ENCODE assay signal across 14 mouse cellular contexts in the genomic region with DNA sequence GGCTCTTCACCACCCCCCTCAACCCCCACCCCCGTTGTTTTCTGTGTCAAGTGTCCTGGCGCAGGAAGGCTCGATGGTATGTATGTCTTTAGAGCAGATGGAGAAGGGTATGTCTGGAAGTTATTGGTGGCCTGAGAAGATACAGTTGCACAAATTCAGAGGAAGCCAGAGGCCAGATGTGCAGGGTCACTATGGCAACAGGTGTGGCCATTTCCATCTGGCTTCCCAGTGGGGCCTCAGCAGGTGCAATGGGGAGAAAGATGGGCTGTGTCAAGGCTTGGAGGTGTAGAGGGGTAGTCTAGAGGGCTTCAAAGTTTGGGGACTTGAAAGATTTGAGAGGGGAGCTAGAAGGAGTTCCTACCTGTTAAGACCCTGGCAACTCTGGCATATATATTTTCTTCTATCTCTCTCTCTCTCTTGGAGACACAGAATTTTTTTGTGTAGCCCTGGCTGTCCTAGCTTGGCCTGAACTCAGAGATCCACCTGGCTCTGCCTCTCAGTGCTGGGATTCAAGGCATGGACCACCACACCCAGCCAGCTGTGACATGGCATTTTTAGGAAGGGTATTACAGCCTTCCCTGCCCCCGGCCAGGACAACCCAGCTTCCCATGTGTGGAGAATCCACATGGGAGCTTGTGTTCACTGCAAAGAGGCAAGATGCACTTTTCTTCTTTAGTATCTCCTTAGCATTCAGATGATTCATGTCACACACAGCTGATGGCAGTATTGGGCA.
DNase-seq lines count a peak whose midpoint lies in the region; ATAC-seq lines count a peak whose summit lies in the region.
"Had no signal": no experiment of that assay in that cellular context is flagged by ENCODE, and none has a peak within 500 bp of the region (broad histone marks: within the 10 kb centered on the region; RNA-seq: fewer than 3 reads in every experiment).

No protein-coding gene starts in this region.

- H3K36me3 ChIP-seq in kidney, embryonic 15.5 days: no peaks in the 10 kb centered on the region
- no peaks in the 10 kb centered on the region for H3K36me3 ChIP-seq in neural tube, embryonic 12.5 days
- H3K36me3 ChIP-seq: lung, embryonic 15.5 days had no signal

- peak; percentile 75 for DNase-seq in heart, adult 11 months
- DNase-seq in heart, adult 18-20 months: no peak
- no peak for DNase-seq in kidney, postnatal 10 days
- DNase-seq in forelimb bud, embryonic 11.5 days (ENCODE audit: low read depth, low spot score): peak; percentile 24
- no peak for DNase-seq in lung, postnatal 36 days
- no peak for DNase-seq in urinary bladder, adult 18-20 months (ENCODE audit: low spot score in 2 of 2)
- DNase-seq: B cell, adult 2 months; cerebellum, adult 11-12 months; kidney, adult 11 months had no signal

- no peak overlapping the region for H3K27ac ChIP-seq in kidney, embryonic 15.5 days
- H3K27ac ChIP-seq in neural tube, embryonic 12.5 days: no peak overlapping the region
- H3K27ac ChIP-seq: layer of hippocampus, adult 2 months; lung, embryonic 15.5 days had no signal

- H3K4me2 ChIP-seq in kidney, embryonic 15.5 days: peak overlapping the region; percentile 42
- peak overlapping the region; percentile 32 for H3K4me2 ChIP-seq in neural tube, embryonic 12.5 days (replicated peaks)

- peaks cover 32% of the 10 kb centered on the region for H3K4me1 ChIP-seq in kidney, embryonic 15.5 days
- peaks cover 56% of the 10 kb centered on the region for H3K4me1 ChIP-seq in neural tube, embryonic 12.5 days
- H3K4me1 ChIP-seq: megakaryocyte, embryonic 14.5 days had no signal

- H3K9ac ChIP-seq in kidney, embryonic 15.5 days: no peak overlapping the region
- no peak overlapping the region for H3K9ac ChIP-seq in neural tube, embryonic 12.5 days
- H3K9ac ChIP-seq: lung, embryonic 15.5 days had no signal

- H3K9me3 ChIP-seq in kidney, embryonic 15.5 days (replicated peaks): no peaks in the 10 kb centered on the region
- no peaks in the 10 kb centered on the region for H3K9me3 ChIP-seq in neural tube, embryonic 12.5 days
- H3K9me3 ChIP-seq: lung, embryonic 15.5 days; megakaryocyte, embryonic 14.5 days had no signal

- peak; percentile 2; the same call in 1 of the 2 replicates for ATAC-seq in kidney, embryonic 15.5 days (replicated peaks; ENCODE audit: low FRiP score)
- ATAC-seq in neural tube, embryonic 12.5 days (ENCODE audit: low FRiP score, low read depth): no peak

- WGBS in kidney, embryonic 15.5 days: 41% methylated on average over 4 of the region's 4 CpGs
- 24% methylated on average over 4 of the region's 4 CpGs for WGBS in neural tube, embryonic 12.5 days

- no peak overlapping the region for H3K4me3 ChIP-seq in kidney, embryonic 15.5 days (replicated peaks)
- no peak overlapping the region for H3K4me3 ChIP-seq in neural tube, embryonic 12.5 days
- H3K4me3 ChIP-seq: layer of hippocampus, adult 2 months; lung, embryonic 15.5 days; megakaryocyte, embryonic 14.5 days had no signal

- H3K27me3 ChIP-seq in kidney, embryonic 15.5 days: no peaks in the 10 kb centered on the region
- H3K27me3 ChIP-seq in neural tube, embryonic 12.5 days (replicated peaks): no peaks in the 10 kb centered on the region
- H3K27me3 ChIP-seq: lung, embryonic 15.5 days had no signal

Comparison
In these comparisons a context has a peak if more than half of its experiments do, and no peak if none do; other contexts are left out.
1. DNase-seq: peak in heart, adult 11 months (single experiment) and forelimb bud, embryonic 11.5 days (single experiment); none in heart, adult 18-20 months (0 of 2), kidney, postnatal 10 days (single experiment), lung, postnatal 36 days (single experiment) and urinary bladder, adult 18-20 months (0 of 2).